Mouse (Mus musculus): ENCODE results near the gene Diras2. TPM values are rescaled to one million over a fixed set of nuclear protein-coding genes. Genes with fewer than 3 reads are reported as not detected.

Gene Diras2
- polyA plus RNA-seq, 1 experiment: 0.91 TPM

- Histone ChIP-seq H3K4me1 (ENCODE audit: control insufficient read depth, insufficient read depth, low read length) (no peaks in the 10 kb centered on the region), H3K27ac (ENCODE audit: insufficient read depth, low read depth, low read length) (no peak overlapping the region), H3K4me3 (ENCODE audit: insufficient read depth, low read length) (no peak overlapping the region)
- TF ChIP-seq CTCF (IDR thresholded peaks at IDR 0.05; ENCODE audit: low read depth, low read length): no peak
- no peak for TF ChIP-seq POLR2A (IDR thresholded peaks at IDR 0.05; ENCODE audit: borderline replicate concordance, low read depth, low read length)
Observed at GRCm38 (mm10) chr13:52554722-52555121, 23.6 kb upstream of the Diras2 start.

GRCm38 (mm10) chr13:52552822-52553477 is 21.9 kb upstream of the Diras2 start:
- TF ChIP-seq POLR2A (IDR thresholded peaks at IDR 0.05; ENCODE audit: borderline replicate concordance, low read depth, low read length): no peak
- no peak for TF ChIP-seq CTCF (IDR thresholded peaks at IDR 0.05; ENCODE audit: low read depth, low read length)
- Histone ChIP-seq H3K4me1 (ENCODE audit: control insufficient read depth, insufficient read depth, low read length) (no peaks in the 10 kb centered on the region), H3K4me3 (ENCODE audit: insufficient read depth, low read length) (no peak overlapping the region), H3K27ac (ENCODE audit: insufficient read depth, low read depth, low read length) (no peak overlapping the region)

GRCm38 (mm10) chr13:52551275-52551674 is 20.2 kb upstream of the Diras2 start:
- no peak overlapping the region for H3K4me3 ChIP-seq (ENCODE audit: insufficient read depth, low read length)
- TF ChIP-seq CTCF (IDR thresholded peaks at IDR 0.05; ENCODE audit: low read depth, low read length) (no peak), POLR2A (IDR thresholded peaks at IDR 0.05; ENCODE audit: borderline replicate concordance, low read depth, low read length) (no peak)
- no peaks in the 10 kb centered on the region for H3K4me1 ChIP-seq (ENCODE audit: control insufficient read depth, insufficient read depth, low read length)
- H3K27ac ChIP-seq (ENCODE audit: insufficient read depth, low read depth, low read length): no peak overlapping the region

- no peaks in the 10 kb centered on the region for H3K4me1 ChIP-seq (ENCODE audit: control insufficient read depth, insufficient read depth, low read length)
- TF ChIP-seq CTCF (IDR thresholded peaks at IDR 0.05; ENCODE audit: low read depth, low read length) (no peak), POLR2A (IDR thresholded peaks at IDR 0.05; ENCODE audit: borderline replicate concordance, low read depth, low read length) (no peak)
- H3K27ac ChIP-seq (ENCODE audit: insufficient read depth, low read depth, low read length): no peak overlapping the region
- H3K4me3 ChIP-seq (ENCODE audit: insufficient read depth, low read length): no peak overlapping the region
Observed at GRCm38 (mm10) chr13:52550690-52551193, 19.7 kb upstream of the Diras2 start.

GRCm38 (mm10) chr13:52546288-52546687 is 15.2 kb upstream of the Diras2 start:
- TF ChIP-seq CTCF (IDR thresholded peaks at IDR 0.05; ENCODE audit: low read depth, low read length): no peak
- TF ChIP-seq POLR2A (IDR thresholded peaks at IDR 0.05; ENCODE audit: borderline replicate concordance, low read depth, low read length): no peak
- H3K4me3 ChIP-seq (ENCODE audit: insufficient read depth, low read length): no peak overlapping the region
- no peaks in the 10 kb centered on the region for H3K4me1 ChIP-seq (ENCODE audit: control insufficient read depth, insufficient read depth, low read length)
- H3K27ac ChIP-seq (ENCODE audit: insufficient read depth, low read depth, low read length): no peak overlapping the region

- H3K4me3 ChIP-seq (ENCODE audit: insufficient read depth, low read length): no peak overlapping the region
- H3K27ac ChIP-seq (ENCODE audit: insufficient read depth, low read depth, low read length): no peak overlapping the region
- no peaks in the 10 kb centered on the region for H3K4me1 ChIP-seq (ENCODE audit: control insufficient read depth, insufficient read depth, low read length)
- no peak for TF ChIP-seq CTCF (IDR thresholded peaks at IDR 0.05; ENCODE audit: low read depth, low read length)
- no peak for TF ChIP-seq POLR2A (IDR thresholded peaks at IDR 0.05; ENCODE audit: borderline replicate concordance, low read depth, low read length)
Observed at GRCm38 (mm10) chr13:52542636-52543035, 11.6 kb upstream of the Diras2 start.

- no peak overlapping the region for H3K4me3 ChIP-seq (ENCODE audit: insufficient read depth, low read length)
- no peak for TF ChIP-seq CTCF (IDR thresholded peaks at IDR 0.05; ENCODE audit: low read depth, low read length)
- TF ChIP-seq POLR2A (IDR thresholded peaks at IDR 0.05; ENCODE audit: borderline replicate concordance, low read depth, low read length): no peak
- H3K27ac ChIP-seq (ENCODE audit: insufficient read depth, low read depth, low read length): no peak overlapping the region
- H3K4me1 ChIP-seq (ENCODE audit: control insufficient read depth, insufficient read depth, low read length): no peaks in the 10 kb centered on the region
Observed at GRCm38 (mm10) chr13:52542036-52542526, 11.0 kb upstream of the Diras2 start.

- no peak overlapping the region for H3K27ac ChIP-seq (ENCODE audit: insufficient read depth, low read depth, low read length)
Observed at GRCm38 (mm10) chr13:52541385-52542035, 10.4 kb upstream of the Diras2 start.

GRCm38 (mm10) chr13:52539461-52539860 is 8.4 kb upstream of the Diras2 start:
- no peak overlapping the region for H3K27ac ChIP-seq (ENCODE audit: insufficient read depth, low read depth, low read length)
- H3K4me1 ChIP-seq (ENCODE audit: control insufficient read depth, insufficient read depth, low read length): no peaks in the 10 kb centered on the region
- H3K4me3 ChIP-seq (ENCODE audit: insufficient read depth, low read length): no peak overlapping the region
- TF ChIP-seq CTCF (IDR thresholded peaks at IDR 0.05; ENCODE audit: low read depth, low read length) (no peak), POLR2A (IDR thresholded peaks at IDR 0.05; ENCODE audit: borderline replicate concordance, low read depth, low read length) (no peak)

More at GRCm38 (mm10) chr13:52541385-52542035, 10.4 kb upstream of the Diras2 start:
- no peak for TF ChIP-seq POLR2A (IDR thresholded peaks at IDR 0.05; ENCODE audit: borderline replicate concordance, low read depth, low read length)
- no peak for TF ChIP-seq CTCF (IDR thresholded peaks at IDR 0.05; ENCODE audit: low read depth, low read length)
- no peaks in the 10 kb centered on the region for H3K4me1 ChIP-seq (ENCODE audit: control insufficient read depth, insufficient read depth, low read length)
- no peak overlapping the region for H3K4me3 ChIP-seq (ENCODE audit: insufficient read depth, low read length)

- Histone ChIP-seq H3K4me1 (ENCODE audit: control insufficient read depth, insufficient read depth, low read length) (peaks cover 6% of the 10 kb centered on the region), H3K4me3 (ENCODE audit: insufficient read depth, low read length) (no peak overlapping the region), H3K27ac (ENCODE audit: insufficient read depth, low read depth, low read length) (no peak overlapping the region)
- TF ChIP-seq CTCF (IDR thresholded peaks at IDR 0.05; ENCODE audit: low read depth, low read length) (no peak; the same call in 1 of the 2 replicates), POLR2A (IDR thresholded peaks at IDR 0.05; ENCODE audit: borderline replicate concordance, low read depth, low read length) (no peak)
Observed at GRCm38 (mm10) chr13:52538588-52539116, 7.6 kb upstream of the Diras2 start.
